Mouse (Mus musculus) cerebellum, adult (tissue): ENCODE measurements around the gene Traf3ip1.

Source experiments
- ATAC-seq: cut with Nextera tagmentation; 2 replicates; pipeline ENCODE4 v1.9.2; 2017; ENCODE audit warnings: mild to moderate bottlenecking, moderate library complexity, mixed read lengths; ENCODE audit not compliant: insufficient number of reproducible peaks, low FRiP score, low TSS enrichment

Traf3ip1 gene

GRCm38 (mm10) chr1:91574208-91574607, 79.8 kb downstream of the Traf3ip1 start:
- no peak for ATAC-seq

GRCm38 (mm10) chr1:91577883-91578517, 83.6 kb downstream of the Traf3ip1 start:
- no peak for ATAC-seq
